Mouse (Mus musculus): ENCODE results near the gene Grid2. TPM values are rescaled to one million over a fixed set of nuclear protein-coding genes. Genes with fewer than 3 reads are reported as not detected.

Grid2 gene
- 0.11 TPM for polyA plus RNA-seq (2017; shearing (Covaris generic))

GRCm38 (mm10) chr6:63255826-63256555, at the start of gene Grid2:
TSS of gene Grid2 (plus strand) at chr6:63255876.

GRCm38 (mm10) chr6:64728499-64729198, 1473.0 kb downstream of the Grid2 start, which contains the start of gene Atoh1:
TSS of gene Atoh1 (plus strand) at chr6:64729125.

Data from inflammation-experienced regulatory T-cells, adult 16 weeks (primary cell).